Mouse (Mus musculus) heart, embryonic 12.5 days (tissue): ENCODE results near the gene Itch. TPM values are rescaled to one million over a fixed set of nuclear protein-coding genes. Genes with fewer than 3 reads are reported as not detected.

ENCODE experiments used
- ATAC-seq: fragments of 200-750 bp; cut with Nextera tagmentation; 2 replicates; pipeline ENCODE4 v1.8.0; 2017; ENCODE audit warnings: moderate TSS enrichment, moderate library complexity; ENCODE audit not compliant: insufficient number of reproducible peaks, low FRiP score
- H3K27ac ChIP-seq: fragments of 300-500 bp; sonication (generic); 2 replicates; pipeline ENCODE4 v1.5.1; 2016; ENCODE audit warnings: mild to moderate bottlenecking, moderate library complexity; ENCODE audit not compliant: poor library complexity, severe bottlenecking
- H3K27me3 ChIP-seq: fragments of 300-500 bp; sonication (generic); replicated peaks from 2 replicates; pipeline ENCODE4 v1.6.1; 2016; ENCODE audit warnings: mild to moderate bottlenecking, moderate library complexity
- H3K36me3 ChIP-seq: fragments of 300-500 bp; sonication (generic); 2 replicates; pipeline ENCODE4 v1.6.1; 2016; ENCODE audit warnings: mild to moderate bottlenecking, moderate library complexity
- H3K4me1 ChIP-seq: fragments of 300-500 bp; sonication (generic); replicated peaks from 2 replicates; pipeline ENCODE4 v1.6.1; 2016; ENCODE audit warnings: mild to moderate bottlenecking
- H3K4me2 ChIP-seq: fragments of 300-500 bp; sonication (generic); 2 replicates; pipeline ENCODE4 v1.6.1; 2016; ENCODE audit warnings: mild to moderate bottlenecking, moderate library complexity
- H3K4me3 ChIP-seq: fragments of 300-500 bp; sonication (generic); 2 replicates; pipeline ENCODE4 v1.5.1; 2016; ENCODE audit warnings: mild to moderate bottlenecking
- H3K9ac ChIP-seq: fragments of 300-500 bp; sonication (generic); 2 replicates; pipeline ENCODE4 v1.6.1; 2016; ENCODE audit warnings: mild to moderate bottlenecking, moderate library complexity
- H3K9me3 ChIP-seq: fragments of 300-500 bp; sonication (generic); replicated peaks from 2 replicates; pipeline ENCODE4 v1.6.1; 2016; ENCODE audit warnings: mild to moderate bottlenecking, moderate library complexity
- WGBS: fragments of 180-500 bp; shearing (Covaris S2); methylation state at CpG from one replicate; pipeline ENCODE4 v1.1.7; 2016; 5-methylcytosine and 5-hydroxymethylcytosine counted together
- polyA plus RNA-seq: library from polyadenylated mRNA; unstranded; fragments of >200 nt; fragmentation: Nextera tagmentation; extraction: Ambion mirVana; gene quantifications from 2 replicates; pipeline ENCODE4 v1.2.1, GENCODE M21; 2016

The Itch gene
- polyA plus RNA-seq, 1 experiment from 2014 or later = 44.2 TPM

GRCm38 (mm10) chr2:155249588-155249987 is 116.3 kb downstream of the Itch start:
- Histone ChIP-seq H3K27me3 (no peaks in the 10 kb centered on the region), H3K36me3 (peaks cover 72% of the 10 kb centered on the region), H3K4me1 (peaks cover 14% of the 10 kb centered on the region), H3K27ac (no peak overlapping the region), H3K9me3 (no peaks in the 10 kb centered on the region), H3K9ac (no peak overlapping the region), H3K4me3 (no peak overlapping the region), H3K4me2 (no peak overlapping the region)
- WGBS = 91% methylated on average over 5 of the region's 5 CpGs
- ATAC-seq = no peak

- no peak for ATAC-seq
- no peak overlapping the region for H3K4me2 ChIP-seq
- 82% methylated on average over 6 of the region's 6 CpGs for WGBS
Observed at GRCm38 (mm10) chr2:155265526-155265925, 132.2 kb downstream of the Itch start.

DNA sequence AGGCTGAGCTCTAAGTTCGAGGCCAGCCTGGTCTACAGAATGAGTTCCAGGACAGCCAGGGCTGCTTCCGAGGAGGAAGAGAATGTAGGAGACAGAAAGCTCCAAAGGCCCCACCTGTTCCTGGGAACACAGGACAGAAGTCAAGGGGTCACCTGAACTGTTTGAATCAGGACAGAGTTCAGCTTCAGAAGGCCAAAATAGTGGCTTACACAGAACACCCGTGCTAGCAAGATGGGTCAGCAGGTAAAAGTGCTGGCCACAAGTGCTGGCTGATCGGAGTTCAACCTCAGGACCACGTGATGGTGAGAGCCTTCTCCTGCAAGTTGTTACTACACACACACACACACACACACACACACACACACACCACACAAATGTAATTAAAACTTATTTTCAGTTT is 133.6 kb downstream of the Itch start:
- H3K4me1 ChIP-seq = no peaks in the 10 kb centered on the region
- WGBS = 81% methylated on average over 5 of the region's 5 CpGs
- H3K4me2 ChIP-seq = no peak overlapping the region
- H3K36me3 ChIP-seq = no peaks in the 10 kb centered on the region
- no peak for ATAC-seq
- H3K27ac ChIP-seq = no peak overlapping the region
- H3K9ac ChIP-seq = no peak overlapping the region
- H3K4me3 ChIP-seq = no peak overlapping the region
- H3K27me3 ChIP-seq = no peaks in the 10 kb centered on the region
- peaks cover 5% of the 10 kb centered on the region; the same call in 1 of the 2 replicates for H3K9me3 ChIP-seq

More at GRCm38 (mm10) chr2:155265526-155265925, 132.2 kb downstream of the Itch start:
- H3K4me3 ChIP-seq = no peak overlapping the region
- H3K27me3 ChIP-seq = no peaks in the 10 kb centered on the region
- no peak overlapping the region for H3K9ac ChIP-seq
- H3K9me3 ChIP-seq = peaks cover 5% of the 10 kb centered on the region; the same call in 1 of the 2 replicates
- no peaks in the 10 kb centered on the region for H3K36me3 ChIP-seq
- no peak overlapping the region for H3K27ac ChIP-seq
- H3K4me1 ChIP-seq = no peaks in the 10 kb centered on the region

- Histone ChIP-seq H3K9ac (no peak overlapping the region), H3K27ac (no peak overlapping the region), H3K9me3 (no peaks in the 10 kb centered on the region), H3K36me3 (no peaks in the 10 kb centered on the region), H3K4me3 (no peak overlapping the region), H3K4me1 (peaks cover 13% of the 10 kb centered on the region; the same call in 1 of the 2 replicates), H3K27me3 (no peaks in the 10 kb centered on the region), H3K4me2 (no peak overlapping the region)
- 81% methylated on average over 6 of the region's 6 CpGs for WGBS
- no peak for ATAC-seq
Observed at GRCm38 (mm10) chr2:155271957-155272356, 138.6 kb downstream of the Itch start.

GRCm38 (mm10) chr2:155272396-155273170 is 139.3 kb downstream of the Itch start:
- no peak overlapping the region for H3K9ac ChIP-seq
- no peak overlapping the region for H3K4me3 ChIP-seq
- WGBS = 65% methylated on average over 10 of the region's 10 CpGs
- no peak overlapping the region for H3K4me2 ChIP-seq
- peaks cover 19% of the 10 kb centered on the region for H3K4me1 ChIP-seq
- H3K9me3 ChIP-seq = no peaks in the 10 kb centered on the region
- no peak overlapping the region for H3K27ac ChIP-seq
- no peaks in the 10 kb centered on the region for H3K36me3 ChIP-seq
- no peak for ATAC-seq
- no peaks in the 10 kb centered on the region for H3K27me3 ChIP-seq

- Histone ChIP-seq H3K9ac (no peak overlapping the region), H3K4me3 (no peak overlapping the region), H3K36me3 (peaks cover 9% of the 10 kb centered on the region), H3K4me2 (no peak overlapping the region), H3K27ac (no peak overlapping the region), H3K9me3 (no peaks in the 10 kb centered on the region), H3K27me3 (no peaks in the 10 kb centered on the region), H3K4me1 (peaks cover 22% of the 10 kb centered on the region)
- WGBS = 85% methylated on average over 8 of the region's 8 CpGs
- ATAC-seq = no peak
Observed at GRCm38 (mm10) chr2:155273603-155274002, 140.3 kb downstream of the Itch start.

DNA sequence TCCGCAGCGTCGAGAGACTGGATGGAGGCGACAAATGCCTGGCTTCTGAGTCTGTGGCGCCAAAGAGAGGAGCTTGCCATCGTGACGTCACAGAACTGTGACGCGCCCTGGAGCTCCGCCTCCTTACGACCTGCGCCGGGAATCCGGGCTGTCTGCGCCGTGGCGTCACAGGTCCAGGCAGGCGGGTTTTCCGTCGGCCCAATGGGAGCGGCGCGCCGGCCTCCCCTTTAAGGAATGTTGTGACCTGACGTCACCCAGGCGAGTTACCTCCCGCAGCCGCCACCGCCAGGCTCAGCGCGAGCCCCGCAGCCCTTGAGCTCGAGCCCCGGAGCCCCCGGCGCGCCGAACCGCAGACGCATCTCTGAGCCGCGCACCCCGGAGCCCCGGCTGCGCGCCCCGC is 142.9 kb downstream of the Itch start, which contains the start of gene Map1lc3a:
Gene Map1lc3a, plus strand, starts transcription at position 103 of the 400 bp plus-strand sequence.
- under 1% methylated on average over 47 of the region's 47 CpGs for WGBS
- H3K4me3 ChIP-seq = peak within 1 kb of the TSS; percentile 95
- H3K27ac ChIP-seq = peak within 1 kb of the TSS; percentile 83
- no peaks in the 10 kb centered on the region for H3K9me3 ChIP-seq
- peaks cover 18% of the 10 kb centered on the region for H3K36me3 ChIP-seq
- peak within 1 kb of the TSS; percentile 97 for H3K9ac ChIP-seq
- H3K27me3 ChIP-seq = no peaks in the 10 kb centered on the region
- peak within 1 kb of the TSS; percentile 85 for H3K4me2 ChIP-seq
- H3K4me1 ChIP-seq = peaks cover 22% of the 10 kb centered on the region
- ATAC-seq = peak; percentile 91

Other genes starting within 250 kb of the Itch start
- gene Eif2s2, start 240.6 kb upstream of the Itch start, polyA plus RNA-seq = 79.6 and 80.5 TPM in 2 replicates
- gene Gm14226, start 115.2 kb upstream of the Itch start, polyA plus RNA-seq = 0.94 and 0.95 TPM in 2 replicates
- 48.6 and 50.9 TPM in 2 replicates for gene Ahcy, start 59.0 kb upstream of the Itch start, polyA plus RNA-seq
- 341 and 361 TPM in 2 replicates for gene Dynlrb1, start 103.0 kb downstream of the Itch start, polyA plus RNA-seq
- gene Map1lc3a, start 142.8 kb downstream of the Itch start, polyA plus RNA-seq = 228 and 252 TPM in 2 replicates
- 56.1 and 56.2 TPM in 2 replicates for gene Pigu, start 223.9 kb downstream of the Itch start, polyA plus RNA-seq
- 137 and 138 TPM in 2 replicates for gene Trp53inp2, start 247.6 kb downstream of the Itch start, polyA plus RNA-seq